Mouse (Mus musculus) ES-E14 (cell line): ENCODE data around the gene Tgfbr3.

Experiments used
- HCFC1 ChIP-seq: IDR thresholded peaks from 2 replicates; pipeline ENCODE4 v1.6.1; 2012; ENCODE audit warnings: low read length, inconsistent platforms, borderline replicate concordance; ENCODE audit not compliant: insufficient read depth
- MAFK ChIP-seq: IDR thresholded peaks from 2 replicates; pipeline ENCODE4 v1.6.1; 2014; ENCODE audit warnings: mild to moderate bottlenecking, low read depth, low read length, inconsistent platforms; ENCODE audit not compliant: insufficient read depth
- ZC3H11A ChIP-seq: IDR thresholded peaks from 2 replicates; pipeline ENCODE4 v1.6.1; 2012; ENCODE audit warnings: low read depth, mild to moderate bottlenecking, inconsistent platforms, low read length, borderline replicate concordance

- TF ChIP-seq ZC3H11A (no peak), MAFK (no peak), HCFC1 (no peak)
Measured at GRCm38 (mm10) chr5:107229037-107229436, 60.4 kb downstream of the Tgfbr3 start.
